Mouse (Mus musculus): Measurements from ENCODE around the gene Scnn1a. TPM values are rescaled to one million over a fixed set of nuclear protein-coding genes. Genes with fewer than 3 reads are reported as not detected.
A peak's percentile ranks its signal among the peaks of the same experiment; 100 is the strongest.

Scnn1a gene
- polyA plus RNA-seq, 1 experiment from 2014 or later = 0.33 TPM

DNA sequence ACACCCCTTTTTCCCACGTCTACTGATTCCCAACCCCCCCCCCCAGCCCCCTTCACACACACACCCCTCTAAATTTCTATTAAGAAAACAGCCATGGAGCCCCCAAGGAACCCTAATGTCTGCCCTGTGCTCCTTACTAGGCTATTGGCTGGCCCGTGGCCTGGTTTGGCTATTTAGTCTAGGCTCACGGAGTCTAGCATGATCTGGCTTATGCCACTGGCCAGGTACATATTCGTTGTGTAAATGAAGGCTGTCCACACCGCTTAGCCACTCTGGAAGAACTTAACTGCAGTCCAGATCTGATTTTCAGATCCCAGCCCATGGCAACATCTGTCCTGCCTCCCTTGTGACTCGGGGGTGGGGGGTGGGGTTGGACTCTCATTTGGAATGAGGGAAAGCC lies 5.7 kb upstream of the Scnn1a start:
- no peaks in the 10 kb centered on the region for H3K36me3 ChIP-seq (ENCODE audit: control insufficient read depth, insufficient read depth, low read length)
- DNase-seq (ENCODE audit: low spot score, missing footprints) = no peak
- H3K9me3 ChIP-seq (ENCODE audit: control insufficient read depth, low read length) = no peaks in the 10 kb centered on the region
- 86% methylated on average over 6 of the region's 6 CpGs for WGBS
- peaks cover 19% of the 10 kb centered on the region for H3K4me1 ChIP-seq (ENCODE audit: control insufficient read depth, insufficient read depth, low read length)
- H3K4me2 ChIP-seq = no peak overlapping the region
- no peak overlapping the region for H3K9ac ChIP-seq (ENCODE audit: low read length)
- H3K27ac ChIP-seq (ENCODE audit: low read depth, low read length) = no peak overlapping the region
- H3K27me3 ChIP-seq (ENCODE audit: control insufficient read depth, insufficient read depth, low read length) = peaks cover under 1% of the 10 kb centered on the region; the same call in 1 of the 2 replicates
- no peak overlapping the region for H3K4me3 ChIP-seq (ENCODE audit: low read depth, low read length)
- ATAC-seq (ENCODE audit: low FRiP score) = no peak

GRCm38 (mm10) chr6:125317077-125317476 lies 3.4 kb upstream of the Scnn1a start:
- DNase-seq (ENCODE audit: low spot score, missing footprints) = peak; percentile 37
- Histone ChIP-seq H3K4me1 (ENCODE audit: control insufficient read depth, insufficient read depth, low read length) (peaks cover 19% of the 10 kb centered on the region), H3K9ac (ENCODE audit: low read length) (no peak overlapping the region), H3K9me3 (ENCODE audit: control insufficient read depth, low read length) (no peaks in the 10 kb centered on the region), H3K4me2 (no peak overlapping the region), H3K27ac (ENCODE audit: low read depth, low read length) (no peak overlapping the region), H3K4me3 (ENCODE audit: low read depth, low read length) (no peak overlapping the region), H3K36me3 (ENCODE audit: control insufficient read depth, insufficient read depth, low read length) (no peaks in the 10 kb centered on the region), H3K27me3 (ENCODE audit: control insufficient read depth, insufficient read depth, low read length) (peaks cover 21% of the 10 kb centered on the region)
- ATAC-seq (ENCODE audit: low FRiP score) = no peak
- WGBS = 83% methylated on average over 7 of the region's 7 CpGs

- DNase-seq (ENCODE audit: low spot score, missing footprints) (peak; percentile 85), ATAC-seq (ENCODE audit: low FRiP score) (no peak)
- H3K9ac ChIP-seq (ENCODE audit: low read length) = no peak overlapping the region
- H3K9me3 ChIP-seq (ENCODE audit: control insufficient read depth, low read length) = no peaks in the 10 kb centered on the region
- H3K36me3 ChIP-seq (ENCODE audit: control insufficient read depth, insufficient read depth, low read length) = no peaks in the 10 kb centered on the region
- no peak overlapping the region for H3K4me2 ChIP-seq
- WGBS = 72% methylated on average over 15 of the region's 15 CpGs
- H3K27me3 ChIP-seq (ENCODE audit: control insufficient read depth, insufficient read depth, low read length) = peaks cover 28% of the 10 kb centered on the region
- H3K4me1 ChIP-seq (ENCODE audit: control insufficient read depth, insufficient read depth, low read length) = peaks cover under 1% of the 10 kb centered on the region
- H3K4me3 ChIP-seq (ENCODE audit: low read depth, low read length) = no peak overlapping the region
- H3K27ac ChIP-seq (ENCODE audit: low read depth, low read length) = no peak overlapping the region
Observed at GRCm38 (mm10) chr6:125318981-125319918, 1.2 kb upstream of the Scnn1a start.

DNA sequence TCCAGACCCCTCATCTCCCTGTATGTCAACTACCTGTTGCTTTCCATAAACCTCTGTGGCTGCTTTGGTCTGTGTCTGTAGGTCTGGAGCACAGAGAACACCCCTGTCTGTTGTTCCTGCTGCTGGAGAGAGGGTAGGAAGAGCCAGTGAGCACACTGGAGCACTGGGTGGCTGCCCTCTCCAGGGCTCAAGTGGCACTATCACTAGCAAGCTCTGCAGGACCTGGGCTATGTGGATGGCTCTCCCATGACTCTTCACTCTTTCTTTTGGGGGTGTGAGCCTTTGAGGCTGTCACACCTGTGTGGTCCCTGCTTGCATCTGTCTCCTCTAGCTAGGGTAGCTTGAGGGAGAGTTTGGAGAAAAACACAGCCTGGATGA lies 551 bp upstream of the Scnn1a start:
- Histone ChIP-seq H3K9ac (ENCODE audit: low read length) (no peak overlapping the region), H3K27ac (ENCODE audit: low read depth, low read length) (no peak overlapping the region), H3K9me3 (ENCODE audit: control insufficient read depth, low read length) (no peaks in the 10 kb centered on the region), H3K4me3 (ENCODE audit: low read depth, low read length) (no peak overlapping the region), H3K4me2 (no peak overlapping the region), H3K27me3 (ENCODE audit: control insufficient read depth, insufficient read depth, low read length) (peaks cover 28% of the 10 kb centered on the region), H3K36me3 (ENCODE audit: control insufficient read depth, insufficient read depth, low read length) (no peaks in the 10 kb centered on the region), H3K4me1 (ENCODE audit: control insufficient read depth, insufficient read depth, low read length) (no peaks in the 10 kb centered on the region)
- ATAC-seq (ENCODE audit: low FRiP score) (no peak), DNase-seq (ENCODE audit: low spot score, missing footprints) (peak; percentile 73)

GRCm38 (mm10) chr6:125321114-125321855 lies 826 bp downstream of the Scnn1a start:
- 6% methylated on average over 26 of the region's 26 CpGs for WGBS
- peak; percentile 85 for DNase-seq (ENCODE audit: low spot score, missing footprints)
- H3K9me3 ChIP-seq (ENCODE audit: control insufficient read depth, low read length) = no peaks in the 10 kb centered on the region
- H3K9ac ChIP-seq (ENCODE audit: low read length) = no peak overlapping the region
- no peak for ATAC-seq (ENCODE audit: low FRiP score)
- H3K27me3 ChIP-seq (ENCODE audit: control insufficient read depth, insufficient read depth, low read length) = peaks cover 28% of the 10 kb centered on the region
- H3K4me1 ChIP-seq (ENCODE audit: control insufficient read depth, insufficient read depth, low read length) = no peaks in the 10 kb centered on the region
- H3K27ac ChIP-seq (ENCODE audit: low read depth, low read length) = no peak overlapping the region
- no peak overlapping the region for H3K4me3 ChIP-seq (ENCODE audit: low read depth, low read length)
- H3K36me3 ChIP-seq (ENCODE audit: control insufficient read depth, insufficient read depth, low read length) = no peaks in the 10 kb centered on the region
- H3K4me2 ChIP-seq = no peak overlapping the region

GRCm38 (mm10) chr6:125322794-125323193 lies 2.3 kb downstream of the Scnn1a start:
- 67% methylated on average over 13 of the region's 13 CpGs for WGBS
- Histone ChIP-seq H3K9me3 (ENCODE audit: control insufficient read depth, low read length) (no peaks in the 10 kb centered on the region), H3K4me3 (ENCODE audit: low read depth, low read length) (no peak overlapping the region), H3K27ac (ENCODE audit: low read depth, low read length) (no peak overlapping the region), H3K4me1 (ENCODE audit: control insufficient read depth, insufficient read depth, low read length) (no peaks in the 10 kb centered on the region), H3K9ac (ENCODE audit: low read length) (no peak overlapping the region), H3K4me2 (no peak overlapping the region), H3K36me3 (ENCODE audit: control insufficient read depth, insufficient read depth, low read length) (no peaks in the 10 kb centered on the region), H3K27me3 (ENCODE audit: control insufficient read depth, insufficient read depth, low read length) (peaks cover 28% of the 10 kb centered on the region)
- DNase-seq (ENCODE audit: low spot score, missing footprints) (no peak), ATAC-seq (ENCODE audit: low FRiP score) (no peak)

GRCm38 (mm10) chr6:125323547-125323946 lies 3.1 kb downstream of the Scnn1a start:
- no peak overlapping the region for H3K4me2 ChIP-seq
- no peaks in the 10 kb centered on the region for H3K36me3 ChIP-seq (ENCODE audit: control insufficient read depth, insufficient read depth, low read length)
- no peak for ATAC-seq (ENCODE audit: low FRiP score)
- H3K4me1 ChIP-seq (ENCODE audit: control insufficient read depth, insufficient read depth, low read length) = no peaks in the 10 kb centered on the region
- H3K9ac ChIP-seq (ENCODE audit: low read length) = no peak overlapping the region
- no peak overlapping the region for H3K27ac ChIP-seq (ENCODE audit: low read depth, low read length)
- peak; percentile 21 for DNase-seq (ENCODE audit: low spot score, missing footprints)
- peaks cover 28% of the 10 kb centered on the region for H3K27me3 ChIP-seq (ENCODE audit: control insufficient read depth, insufficient read depth, low read length)
- no peaks in the 10 kb centered on the region for H3K9me3 ChIP-seq (ENCODE audit: control insufficient read depth, low read length)
- WGBS = 52% methylated on average over 6 of the region's 6 CpGs
- no peak overlapping the region for H3K4me3 ChIP-seq (ENCODE audit: low read depth, low read length)

DNA sequence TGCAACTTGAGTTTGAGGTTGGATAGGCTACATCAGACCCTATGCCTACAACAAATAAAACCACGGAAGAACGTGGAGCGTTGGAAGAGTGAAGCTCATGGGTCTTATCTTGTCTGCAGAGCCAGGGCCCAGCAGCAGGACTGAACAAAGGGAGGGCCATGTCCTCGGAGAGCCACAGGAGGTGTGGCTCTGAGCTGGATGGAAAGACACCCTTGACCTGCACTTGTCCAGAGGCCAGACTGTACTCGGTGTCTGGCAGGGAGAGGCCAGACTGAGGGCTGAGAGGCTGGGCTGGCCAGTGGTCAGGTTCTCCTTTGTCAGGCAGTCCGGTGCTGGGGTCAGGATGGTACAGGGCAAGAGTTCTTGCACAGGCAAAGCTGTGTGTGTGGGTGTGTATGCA lies 4.9 kb downstream of the Scnn1a start:
- no peak for ATAC-seq (ENCODE audit: low FRiP score)
- WGBS = 75% methylated on average over 6 of the region's 6 CpGs

GRCm38 (mm10) chr6:125328243-125328642 lies 7.8 kb downstream of the Scnn1a start:
- H3K9me3 ChIP-seq (ENCODE audit: control insufficient read depth, low read length) = no peaks in the 10 kb centered on the region
- H3K27me3 ChIP-seq (ENCODE audit: control insufficient read depth, insufficient read depth, low read length) = no peaks in the 10 kb centered on the region
- no peak overlapping the region for H3K4me3 ChIP-seq (ENCODE audit: low read depth, low read length)
- H3K4me1 ChIP-seq (ENCODE audit: control insufficient read depth, insufficient read depth, low read length) = no peaks in the 10 kb centered on the region
- H3K4me2 ChIP-seq = no peak overlapping the region
- WGBS = 72% methylated on average over 5 of the region's 5 CpGs
- no peak for ATAC-seq (ENCODE audit: low FRiP score)
- H3K9ac ChIP-seq (ENCODE audit: low read length) = no peak overlapping the region
- peak; percentile 72 for DNase-seq (ENCODE audit: low spot score, missing footprints)
- H3K36me3 ChIP-seq (ENCODE audit: control insufficient read depth, insufficient read depth, low read length) = no peaks in the 10 kb centered on the region
- H3K27ac ChIP-seq (ENCODE audit: low read depth, low read length) = no peak overlapping the region

More for the DNA sequence above, 4.9 kb downstream of the Scnn1a start:
- Histone ChIP-seq H3K4me2 (no peak overlapping the region), H3K9me3 (ENCODE audit: control insufficient read depth, low read length) (no peaks in the 10 kb centered on the region), H3K4me3 (ENCODE audit: low read depth, low read length) (no peak overlapping the region), H3K27me3 (ENCODE audit: control insufficient read depth, insufficient read depth, low read length) (peaks cover 22% of the 10 kb centered on the region), H3K4me1 (ENCODE audit: control insufficient read depth, insufficient read depth, low read length) (no peaks in the 10 kb centered on the region), H3K27ac (ENCODE audit: low read depth, low read length) (no peak overlapping the region), H3K9ac (ENCODE audit: low read length) (no peak overlapping the region), H3K36me3 (ENCODE audit: control insufficient read depth, insufficient read depth, low read length) (no peaks in the 10 kb centered on the region)
- peak; percentile 28 for DNase-seq (ENCODE audit: low spot score, missing footprints)

All from midbrain, embryonic 11.5 days (tissue).